ENCODE assay signal across 8 mouse cellular contexts in the genomic region with DNA sequence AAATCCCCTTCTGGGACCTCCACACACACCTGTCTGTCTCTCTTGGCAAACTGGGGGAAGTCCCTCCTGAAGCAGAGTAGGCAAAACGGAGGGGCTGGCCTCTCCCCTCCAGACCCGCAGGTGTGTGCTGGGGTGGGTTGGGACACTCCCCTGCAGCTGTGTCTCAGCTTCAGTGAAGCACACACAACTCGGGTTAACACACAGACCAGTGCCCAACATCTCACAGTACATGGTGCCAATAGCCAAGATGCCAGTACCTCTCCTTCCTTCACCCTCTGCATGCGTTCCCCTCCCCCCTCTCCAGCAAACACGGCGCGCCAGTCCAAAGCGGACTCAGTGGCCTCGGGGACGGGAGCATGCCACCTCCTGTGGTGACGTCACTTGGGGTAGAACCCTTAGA. TPM values are rescaled to one million over a fixed set of nuclear protein-coding genes. Genes with fewer than 3 reads are reported as not detected.
DNase-seq lines count a peak whose midpoint lies in the region; ATAC-seq and TF ChIP-seq lines count a peak whose summit lies in the region.

A gene (plus strand): TSS at position 268 of the 400 bp plus-strand sequence.

- no peak for TF ChIP-seq CTCF in olfactory bulb, adult 2 months (IDR thresholded peaks at IDR 0.05; ENCODE audit: insufficient read depth, low read depth, low read length)

- H3K4me1 ChIP-seq in lung, embryonic 16.5 days (replicated peaks; ENCODE audit: control insufficient read depth, insufficient read depth, low read length): peaks cover 10% of the 10 kb centered on the region
- H3K4me1 ChIP-seq in forebrain, embryonic 13.5 days: peaks cover 39% of the 10 kb centered on the region
- H3K4me1 ChIP-seq in olfactory bulb, adult 2 months (ENCODE audit: control insufficient read depth, insufficient read depth, low read length): peaks cover 36% of the 10 kb centered on the region

- DNase-seq in lung, postnatal 4 days: no peak
- peak; percentile 36 to 72 for DNase-seq in kidney, postnatal 25 days
- no peak for DNase-seq in urinary bladder, postnatal 4 days (ENCODE audit: low spot score in 2 of 2)
- no peak for DNase-seq in layer of hippocampus, adult 9-11 months
- DNase-seq in gastrocnemius, postnatal 25 days: no peak

- no peaks in the 10 kb centered on the region for H3K36me3 ChIP-seq in lung, embryonic 16.5 days (ENCODE audit: control insufficient read depth, insufficient read depth, low read length)
- no peaks in the 10 kb centered on the region for H3K36me3 ChIP-seq in forebrain, embryonic 13.5 days (ENCODE audit: poor library complexity, severe bottlenecking)

- H3K27ac ChIP-seq in lung, embryonic 16.5 days (ENCODE audit: low read length): no peak within 1 kb of the TSS
- no peak within 1 kb of the TSS for H3K27ac ChIP-seq in forebrain, embryonic 13.5 days
- H3K27ac ChIP-seq in olfactory bulb, adult 2 months (ENCODE audit: insufficient read depth, low read depth, low read length): no peak within 1 kb of the TSS

- peak within 1 kb of the TSS; percentile 60 for H3K4me2 ChIP-seq in lung, embryonic 16.5 days (ENCODE audit: low read depth, low read length)
- peak within 1 kb of the TSS; percentile 57 for H3K4me2 ChIP-seq in forebrain, embryonic 13.5 days

- peak within 1 kb of the TSS; percentile 9; the same call in 1 of the 2 replicates for H3K9ac ChIP-seq in lung, embryonic 16.5 days (ENCODE audit: low read length)
- H3K9ac ChIP-seq in forebrain, embryonic 13.5 days: peak within 1 kb of the TSS; percentile 51

- ATAC-seq in lung, embryonic 16.5 days (ENCODE audit: low read depth): no peak
- ATAC-seq in forebrain, embryonic 13.5 days: no peak

- H3K4me3 ChIP-seq in lung, embryonic 16.5 days (ENCODE audit: low read length): peak within 1 kb of the TSS; percentile 37
- peak within 1 kb of the TSS; percentile 27 for H3K4me3 ChIP-seq in forebrain, embryonic 13.5 days
- peak within 1 kb of the TSS; percentile 39 for H3K4me3 ChIP-seq in olfactory bulb, adult 2 months (ENCODE audit: insufficient read depth, low read depth, low read length)

- no peak for TF ChIP-seq POLR2A in olfactory bulb, adult 2 months (IDR thresholded peaks at IDR 0.05; ENCODE audit: insufficient read depth, low read depth, low read length)

- WGBS in lung, embryonic 16.5 days: 2% methylated on average over 11 of the region's 11 CpGs
- WGBS in forebrain, embryonic 13.5 days: 0% methylated on average over 11 of the region's 11 CpGs
- 6% methylated on average over 11 of the region's 11 CpGs for WGBS in olfactory bulb, adult 2 months

- H3K9me3 ChIP-seq in lung, embryonic 16.5 days (ENCODE audit: control insufficient read depth, low read length): no peaks in the 10 kb centered on the region
- H3K9me3 ChIP-seq in forebrain, embryonic 13.5 days (replicated peaks): no peaks in the 10 kb centered on the region

- H3K27me3 ChIP-seq in lung, embryonic 16.5 days (ENCODE audit: control insufficient read depth, insufficient read depth, low read depth, low read length): peaks cover 92% of the 10 kb centered on the region
- H3K27me3 ChIP-seq in forebrain, embryonic 13.5 days: peaks cover 100% of the 10 kb centered on the region

RNA-seq across cellular contexts. Expression of the gene that starts here (rescaled TPM):
- polyA plus RNA-seq in lung, embryonic 16.5 days (2015; fragmentation: Nextera tagmentation; extraction: Ambion mirVana): 0.10 and 0.11 TPM in 2 replicates
- polyA plus RNA-seq in forebrain, embryonic 13.5 days (2015; fragmentation: Nextera tagmentation; extraction: Ambion mirVana): 0.29 and 0.63 TPM in 2 replicates
- not detected in 2 replicates for polyA plus RNA-seq in olfactory bulb, adult 2 months (2012; ENCODE audit: insufficient read depth, insufficient read length, low replicate concordance, missing spikeins)
- total RNA-seq in gastrocnemius, postnatal 25 days (2021): not detected

Comparison
In these comparisons a context has a peak if more than half of its experiments do, and no peak if none do; other contexts are left out.
1. DNase-seq: peak in kidney, postnatal 25 days (2 of 2); none in lung, postnatal 4 days (0 of 2), urinary bladder, postnatal 4 days (0 of 2), layer of hippocampus, adult 9-11 months (single experiment) and gastrocnemius, postnatal 25 days (single experiment).
2. Peak in every context shown above with its lines, with median percentiles within 50 percentile points of each other: H3K4me3 ChIP-seq.